Mouse (Mus musculus) erythroblast, embryonic 14.5 days (primary cell): ENCODE measurements around the gene Rogdi. TPM values are rescaled to one million over a fixed set of nuclear protein-coding genes. Genes with fewer than 3 reads are reported as not detected.
A peak's percentile ranks its signal among the peaks of the same experiment; 100 is the strongest.

Experiments
- H3K27me3 ChIP-seq: 2 replicates; pipeline ENCODE4 v1.6.1; 2012; ENCODE audit warnings: inconsistent platforms; ENCODE audit not compliant: control insufficient read depth
- H3K36me3 ChIP-seq: 2 replicates; pipeline ENCODE4 v1.6.1; 2012; ENCODE audit warnings: mild to moderate bottlenecking, inconsistent platforms; ENCODE audit not compliant: control insufficient read depth
- H3K4me1 ChIP-seq: 2 replicates; pipeline ENCODE4 v1.6.1; 2012; ENCODE audit warnings: inconsistent platforms; ENCODE audit not compliant: control insufficient read depth
- H3K4me3 ChIP-seq: replicated peaks from 2 replicates; pipeline ENCODE3; 2012; ENCODE audit warnings: moderate library complexity, mild to moderate bottlenecking, inconsistent platforms
- H3K9me3 ChIP-seq: 2 replicates; pipeline ENCODE4 v1.6.1; 2012; ENCODE audit warnings: low read length, inconsistent platforms, mixed read lengths; ENCODE audit not compliant: control insufficient read depth
- GATA1 ChIP-seq: IDR thresholded peaks from 2 replicates; pipeline ENCODE4 v1.6.1; 2012; ENCODE audit warnings: low read length, inconsistent platforms, mixed read lengths
- TAL1 ChIP-seq: IDR thresholded peaks from 3 replicates; pipeline ENCODE4 v1.6.1; 2012; ENCODE audit warnings: low read length, inconsistent platforms, mixed read lengths
- polyA plus RNA-seq: library from polyadenylated mRNA; stranded (reverse); fragments of >175 nt; gene quantifications from 2 replicates; pipeline ENCODE4 v1.2.3, GENCODE M21; 2012

Gene Rogdi
- polyA plus RNA-seq, 1 experiment: 1.0 TPM

- Histone ChIP-seq H3K9me3 (no peaks in the 10 kb centered on the region), H3K36me3 (peaks cover 99% of the 10 kb centered on the region), H3K4me3 (no peak overlapping the region), H3K4me1 (no peaks in the 10 kb centered on the region), H3K27me3 (no peaks in the 10 kb centered on the region)
- TF ChIP-seq GATA1 (no peak), TAL1 (no peak)
Measured at GRCm38 (mm10) chr16:5029847-5030246, 16.5 kb upstream of the Rogdi start.

GRCm38 (mm10) chr16:5024021-5024420 lies 10.7 kb upstream of the Rogdi start:
- no peak overlapping the region for H3K4me3 ChIP-seq
- H3K27me3 ChIP-seq: no peaks in the 10 kb centered on the region
- TF ChIP-seq TAL1 (no peak), GATA1 (no peak)
- H3K36me3 ChIP-seq: peaks cover 99% of the 10 kb centered on the region
- H3K9me3 ChIP-seq: no peaks in the 10 kb centered on the region
- no peaks in the 10 kb centered on the region for H3K4me1 ChIP-seq

- H3K9me3 ChIP-seq: no peaks in the 10 kb centered on the region
- peaks cover 60% of the 10 kb centered on the region for H3K36me3 ChIP-seq
- H3K4me1 ChIP-seq: peaks cover 33% of the 10 kb centered on the region
- TF ChIP-seq TAL1 (no peak), GATA1 (no peak)
- H3K27me3 ChIP-seq: peaks cover 14% of the 10 kb centered on the region
- no peak overlapping the region for H3K4me3 ChIP-seq
Measured at GRCm38 (mm10) chr16:5014578-5014977, 1.2 kb upstream of the Rogdi start.

GRCm38 (mm10) chr16:5012036-5013005 lies 1.0 kb downstream of the Rogdi start:
- Histone ChIP-seq H3K9me3 (no peaks in the 10 kb centered on the region), H3K4me1 (peaks cover 33% of the 10 kb centered on the region), H3K36me3 (peaks cover 41% of the 10 kb centered on the region), H3K27me3 (peaks cover 14% of the 10 kb centered on the region), H3K4me3 (peak overlapping the region; percentile 69)
- TF ChIP-seq TAL1 (peak; percentile 72), GATA1 (peak; percentile 11; the same call in 1 of the 2 replicates)

- no peak for TF ChIP-seq TAL1
- no peak for TF ChIP-seq GATA1
- Histone ChIP-seq H3K36me3 (peaks cover 30% of the 10 kb centered on the region), H3K4me3 (no peak overlapping the region), H3K9me3 (no peaks in the 10 kb centered on the region), H3K27me3 (peaks cover 14% of the 10 kb centered on the region), H3K4me1 (peaks cover 33% of the 10 kb centered on the region)
Measured at GRCm38 (mm10) chr16:5011285-5011684, 2.1 kb downstream of the Rogdi start.

- Histone ChIP-seq H3K4me1 (peaks cover 33% of the 10 kb centered on the region), H3K9me3 (no peaks in the 10 kb centered on the region), H3K27me3 (peaks cover 14% of the 10 kb centered on the region), H3K36me3 (peaks cover 22% of the 10 kb centered on the region), H3K4me3 (no peak overlapping the region)
- no peak for TF ChIP-seq GATA1
- no peak for TF ChIP-seq TAL1
Measured at GRCm38 (mm10) chr16:5010371-5010935, 2.9 kb downstream of the Rogdi start.

GRCm38 (mm10) chr16:5008076-5008475 lies 5.3 kb downstream of the Rogdi start:
- Histone ChIP-seq H3K9me3 (no peaks in the 10 kb centered on the region), H3K36me3 (peaks cover 7% of the 10 kb centered on the region; the same call in 1 of the 2 replicates), H3K4me1 (peaks cover 25% of the 10 kb centered on the region), H3K27me3 (peaks cover 14% of the 10 kb centered on the region), H3K4me3 (no peak overlapping the region)
- TF ChIP-seq TAL1 (no peak), GATA1 (no peak)

GRCm38 (mm10) chr16:5007492-5007891 lies 5.9 kb downstream of the Rogdi start:
- H3K27me3 ChIP-seq: peaks cover 14% of the 10 kb centered on the region
- TF ChIP-seq GATA1 (no peak), TAL1 (no peak)
- no peaks in the 10 kb centered on the region for H3K9me3 ChIP-seq
- no peak overlapping the region for H3K4me3 ChIP-seq
- peaks cover 20% of the 10 kb centered on the region for H3K4me1 ChIP-seq
- H3K36me3 ChIP-seq: peaks cover 7% of the 10 kb centered on the region; the same call in 1 of the 2 replicates

- TF ChIP-seq TAL1: no peak
- no peak for TF ChIP-seq GATA1
- peaks cover 15% of the 10 kb centered on the region for H3K4me1 ChIP-seq
- H3K4me3 ChIP-seq: no peak within 1 kb of the TSS
- H3K27me3 ChIP-seq: peaks cover 14% of the 10 kb centered on the region
- H3K36me3 ChIP-seq: peaks cover 7% of the 10 kb centered on the region; the same call in 1 of the 2 replicates
- H3K9me3 ChIP-seq: no peaks in the 10 kb centered on the region
Measured at GRCm38 (mm10) chr16:5007067-5007466, 6.3 kb downstream of the Rogdi start, which contains the start of gene Smim22. Gene Smim22, plus strand, starts transcription at chr16:5007288.
